Mouse (Mus musculus) c-Kit-negative CD71-positive TER-119-positive erythroid progenitor cells, embryonic 14.5 days (primary cell): ENCODE results near the gene Gng7.
A peak's percentile ranks its signal among the peaks of the same experiment; 100 is the strongest.
"Not testable (repeated sequence)": the region's sequence is repeated elsewhere in the genome, so short reads cannot be mapped to it uniquely, and the experiment has no call there.

ENCODE experiments used
- DNase-seq: peaks from one replicate; pipeline ENCODE4 v3.0.0-alpha.2; 2013; ENCODE audit warnings: low read depth, low spot score

The Gng7 gene

DNA sequence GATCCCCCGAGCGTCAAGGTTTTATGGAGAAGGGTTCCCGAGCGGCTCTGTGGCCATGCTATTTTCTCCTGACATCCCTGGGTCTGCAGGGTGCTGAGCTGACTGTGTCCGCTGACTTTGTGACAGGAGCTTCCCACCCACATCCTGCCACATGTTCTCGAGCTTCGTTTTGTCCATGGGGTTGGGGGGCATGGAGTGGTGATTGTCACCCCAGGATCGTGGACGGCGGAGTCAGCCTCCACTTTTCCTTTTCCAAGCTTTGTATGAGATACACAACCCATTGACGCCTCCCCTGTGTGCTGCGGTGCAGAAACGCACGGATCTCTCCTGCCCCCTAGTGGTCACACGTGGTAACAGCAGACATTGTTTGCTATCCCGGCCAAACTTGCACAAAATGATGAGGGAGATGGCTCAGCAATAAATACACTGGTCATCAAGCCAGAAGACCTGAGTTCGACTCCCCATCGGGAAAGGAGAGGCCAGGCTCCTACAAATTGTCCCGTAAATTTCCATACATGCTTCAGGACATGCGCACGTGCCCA is 19.6 kb downstream of the Gng7 start:
- peak; percentile 40 for DNase-seq

- DNase-seq = no peak
These were observed 20.1 kb downstream of the Gng7 start for GRCm38 (mm10) chr10:80994621-80995020.

DNA sequence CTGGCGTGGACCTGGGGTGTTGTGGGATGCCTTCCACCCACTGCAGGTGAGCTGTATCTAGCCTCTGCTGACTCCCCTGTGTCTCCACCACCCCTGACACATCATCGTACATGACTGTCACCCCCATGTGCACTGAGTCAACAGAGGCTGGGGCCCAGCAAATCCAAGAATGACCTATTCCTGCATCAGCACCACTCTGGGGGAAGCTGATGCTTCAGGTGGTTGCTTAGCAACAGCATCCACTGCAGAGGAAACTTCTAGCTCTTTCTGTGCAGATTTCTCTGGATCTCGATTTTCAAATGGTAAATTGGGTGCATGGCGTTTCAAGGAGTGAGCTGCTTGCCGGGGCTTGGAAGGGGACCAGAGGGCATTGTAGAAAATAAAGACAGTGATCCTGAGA is 21.5 kb downstream of the Gng7 start:
- no peak for DNase-seq

GRCm38 (mm10) chr10:80991945-80992344 is 22.8 kb downstream of the Gng7 start:
- no peak for DNase-seq

- DNase-seq = no peak
These were observed 23.7 kb downstream of the Gng7 start for GRCm38 (mm10) chr10:80991007-80991406.

DNA sequence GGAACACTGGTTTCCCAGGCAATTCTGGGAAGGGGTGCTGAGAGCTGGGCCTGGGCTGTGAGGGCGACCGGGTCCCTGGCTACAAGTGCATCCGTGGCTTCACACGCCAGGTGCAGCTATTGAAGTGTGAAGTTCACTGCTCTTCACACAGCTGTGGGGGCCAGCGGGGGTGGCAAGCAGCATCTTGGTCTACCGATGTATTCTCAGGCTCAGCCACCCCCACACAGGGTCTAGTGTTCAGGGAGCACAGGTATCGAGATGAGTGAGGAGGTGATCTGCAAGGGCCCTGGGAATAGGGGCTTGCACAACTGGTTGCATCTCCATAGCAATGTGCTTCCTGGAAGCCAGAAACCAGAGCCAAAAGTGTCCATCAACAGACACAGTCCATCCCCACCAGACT is 24.3 kb downstream of the Gng7 start:
- no peak for DNase-seq

DNA sequence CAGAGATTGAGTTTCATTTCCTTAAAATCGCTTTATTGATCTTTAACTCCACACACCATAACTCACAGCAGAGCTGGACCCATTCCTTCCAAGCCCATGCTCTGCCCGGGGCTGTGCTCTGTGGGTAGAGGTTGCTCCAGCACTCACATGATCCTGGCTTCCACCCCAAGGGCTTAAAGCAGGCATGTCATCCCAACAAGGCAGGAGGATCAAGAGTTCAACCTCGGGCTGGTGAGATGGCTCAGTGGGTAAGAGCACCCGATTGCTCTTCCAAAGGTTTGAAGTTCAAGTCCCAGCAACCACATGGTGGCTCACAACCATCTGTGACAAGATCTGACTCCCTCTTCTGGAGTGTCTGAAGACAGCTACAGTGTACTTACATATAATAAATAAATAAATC is 24.9 kb downstream of the Gng7 start:
- not testable (repeated sequence) for DNase-seq

DNA sequence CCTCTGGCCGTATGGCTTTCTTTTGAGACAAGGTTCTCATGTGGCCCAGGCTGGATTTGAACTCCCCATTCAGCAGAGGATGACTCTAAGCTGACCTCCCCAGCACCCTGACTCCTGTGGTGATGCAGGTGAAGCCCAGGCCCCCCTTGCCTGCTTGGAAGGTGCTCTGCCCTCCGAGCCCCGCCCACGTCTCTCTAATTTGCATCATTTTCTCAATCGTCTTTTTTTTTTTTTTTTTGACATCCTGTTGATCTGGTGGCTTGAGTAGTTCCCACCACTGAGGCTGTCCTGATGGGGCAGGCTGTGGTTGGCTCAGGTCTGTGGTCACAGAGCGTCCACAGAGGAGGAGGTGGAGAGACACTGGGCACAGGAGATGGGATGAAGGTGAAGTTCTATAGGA is 25.3 kb downstream of the Gng7 start:
- DNase-seq = no peak

- peak; percentile 40 for DNase-seq
These were observed 26.9 kb downstream of the Gng7 start for GRCm38 (mm10) chr10:80987709-80988441.

DNA sequence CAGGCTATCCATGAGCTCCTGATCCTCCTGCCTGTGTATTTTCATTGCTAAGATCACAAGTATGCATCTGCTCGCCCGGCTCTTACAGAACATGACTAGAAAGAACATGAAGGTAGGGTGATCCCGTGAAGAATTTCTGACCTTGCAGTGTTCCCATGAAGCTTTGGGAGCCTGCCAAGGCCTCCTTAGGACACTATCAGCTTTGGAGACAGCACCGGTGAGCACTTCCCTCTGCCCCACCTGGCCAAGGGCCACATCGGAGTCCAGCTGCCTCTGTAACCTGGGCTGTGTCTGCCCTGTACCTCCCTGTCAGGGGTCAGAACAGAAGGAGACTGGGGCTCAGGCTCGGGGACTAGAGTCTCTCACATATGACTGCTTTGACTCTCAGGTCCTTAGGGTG is 28.0 kb downstream of the Gng7 start:
- DNase-seq = no peak

- no peak for DNase-seq
These were observed 28.6 kb downstream of the Gng7 start for GRCm38 (mm10) chr10:80985970-80986701.

DNA sequence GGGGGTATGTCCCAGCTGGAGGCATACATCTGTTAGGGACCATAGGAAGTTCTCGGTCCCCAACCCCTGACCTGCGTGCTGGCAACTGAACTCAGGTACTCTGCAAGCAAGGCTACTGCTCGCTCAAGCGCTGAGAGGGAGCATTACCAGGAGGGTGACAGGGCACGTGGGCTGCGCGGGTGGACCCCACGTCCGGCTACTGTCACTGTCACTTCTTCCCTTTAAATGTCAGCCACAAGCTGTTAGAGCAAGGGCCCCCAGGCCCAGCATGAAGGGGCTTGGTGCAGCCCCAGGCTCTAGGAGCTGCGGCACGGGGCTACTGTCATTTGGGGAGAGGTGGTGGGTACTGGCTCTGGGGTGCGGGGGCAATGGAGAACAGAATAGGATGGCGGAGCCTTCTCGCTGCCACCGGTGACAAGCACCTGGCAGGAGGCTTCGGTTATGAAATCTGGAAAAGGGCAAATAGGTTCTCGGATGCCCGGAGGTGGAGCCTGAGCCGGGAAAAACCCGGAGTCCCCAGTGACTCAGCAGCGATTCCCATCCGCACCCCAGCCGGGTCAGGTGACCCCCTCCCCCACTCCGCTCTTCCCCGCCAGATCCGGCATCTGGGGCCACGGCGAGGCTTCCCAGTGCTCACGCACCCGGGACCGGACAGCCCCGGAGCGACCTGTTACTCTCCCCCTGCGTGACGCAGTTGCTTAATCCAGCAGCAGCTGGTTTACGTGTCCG is 29.3 kb downstream of the Gng7 start:
- no peak for DNase-seq

- no peak for DNase-seq
These were observed 30.5 kb downstream of the Gng7 start for GRCm38 (mm10) chr10:80984223-80984622.

DNA sequence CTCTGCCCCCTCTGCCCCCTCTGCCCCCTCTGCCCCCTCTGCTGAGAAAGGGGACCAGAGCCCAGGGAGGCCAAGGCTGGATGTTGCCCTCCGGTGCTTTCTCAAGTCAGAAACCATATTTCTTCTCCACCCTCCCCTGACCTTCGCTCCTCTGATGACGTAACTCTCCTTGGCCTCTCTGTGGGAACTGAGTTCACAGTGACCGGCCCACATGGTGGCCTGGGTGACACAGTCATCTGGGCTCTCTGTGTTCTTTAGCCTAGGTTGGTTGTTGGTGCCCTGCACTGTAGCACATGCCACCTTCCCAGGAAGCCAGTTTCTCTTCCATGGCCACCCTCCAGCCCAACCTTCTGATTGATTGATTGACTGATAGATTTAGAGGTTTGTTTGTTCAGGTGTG is 32.4 kb downstream of the Gng7 start:
- no peak for DNase-seq

DNA sequence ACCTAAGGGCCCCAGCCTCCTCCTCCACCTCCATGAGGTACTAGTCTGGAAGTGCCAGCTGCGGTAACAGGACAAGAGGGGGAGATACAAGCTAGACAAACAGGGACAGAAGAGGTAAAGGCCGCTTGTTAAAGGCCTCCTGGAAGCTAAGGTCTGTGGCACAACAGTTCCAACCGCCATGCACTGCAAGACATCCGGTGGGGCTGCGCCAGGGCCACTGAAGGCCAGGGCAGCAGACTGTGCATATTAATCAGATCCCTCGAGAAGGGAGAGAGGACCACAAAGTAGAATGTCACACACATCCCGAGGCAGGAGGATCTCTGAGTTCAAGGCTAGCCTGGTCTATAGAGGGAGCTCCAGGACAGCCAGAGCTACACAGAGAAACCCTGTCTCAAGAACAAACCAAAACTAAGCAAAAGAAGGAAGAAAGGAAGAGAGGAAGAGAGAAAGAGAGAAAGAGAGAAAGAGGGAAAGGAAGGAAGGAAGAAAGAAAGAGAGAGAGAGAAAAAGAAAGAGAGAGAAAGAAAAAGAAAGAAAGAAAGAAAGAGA is 33.1 kb downstream of the Gng7 start:
- no peak for DNase-seq

DNA sequence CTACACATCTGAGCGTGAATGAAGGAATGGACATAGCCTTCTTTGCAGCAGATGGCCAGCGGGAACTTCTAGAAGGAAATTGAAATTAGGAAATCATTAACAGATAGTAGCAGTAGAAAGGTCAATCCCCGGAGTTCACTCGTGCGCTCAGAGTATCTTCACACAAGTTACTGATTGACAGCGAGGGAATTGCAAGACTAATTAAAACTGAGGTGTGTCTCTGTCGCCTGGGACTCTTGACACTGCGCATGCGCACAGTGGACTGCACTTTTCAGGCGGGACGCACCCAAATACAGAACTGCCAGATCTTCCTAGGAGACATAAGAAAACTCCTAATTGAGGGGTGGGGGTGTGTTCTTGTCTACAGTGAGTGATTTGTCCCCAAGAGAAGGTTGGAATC is 39.3 kb downstream of the Gng7 start:
- DNase-seq = no peak

DNA sequence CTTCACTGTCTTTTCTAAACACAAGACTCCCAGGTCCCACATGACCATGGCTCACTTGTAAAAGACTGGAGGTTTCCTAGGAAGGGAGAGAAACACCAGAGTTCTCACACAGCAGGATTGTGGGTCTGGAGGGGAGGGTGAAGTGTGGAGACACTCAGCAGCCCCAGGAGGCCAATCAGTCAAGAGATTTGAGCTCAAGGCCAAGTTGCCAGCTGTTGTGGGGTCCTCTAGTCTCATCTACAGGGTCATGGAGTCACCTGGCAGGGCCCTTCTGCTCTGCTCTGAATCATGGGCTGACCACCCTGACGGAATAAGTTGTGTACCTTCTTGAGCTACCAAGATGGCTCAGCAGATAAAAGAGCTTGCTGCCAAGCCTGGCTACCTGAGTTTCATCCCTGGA is 41.0 kb downstream of the Gng7 start:
- no peak for DNase-seq

- DNase-seq = no peak
These were observed 42.4 kb downstream of the Gng7 start for GRCm38 (mm10) chr10:80972071-80972987.

DNA sequence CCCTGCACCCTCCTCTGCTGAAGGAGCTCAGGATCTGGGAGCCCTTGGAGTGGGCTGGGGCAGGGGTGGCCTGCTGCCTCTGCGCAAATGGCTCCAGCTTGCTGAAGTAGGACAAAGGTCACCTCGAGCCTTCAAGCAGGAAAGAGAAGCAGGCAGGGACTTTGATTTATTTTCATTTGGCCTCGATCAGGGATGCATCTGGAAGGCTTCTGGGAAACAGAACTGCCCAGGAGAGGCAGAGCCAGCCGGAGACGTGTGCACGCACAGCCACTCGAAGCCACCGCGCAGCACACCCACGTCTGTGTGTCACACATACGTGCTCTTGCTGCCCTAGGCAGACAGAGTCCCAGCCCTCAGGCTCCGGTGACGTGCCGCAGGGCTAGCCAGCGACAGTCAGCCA is 43.2 kb downstream of the Gng7 start:
- DNase-seq = no peak

DNA sequence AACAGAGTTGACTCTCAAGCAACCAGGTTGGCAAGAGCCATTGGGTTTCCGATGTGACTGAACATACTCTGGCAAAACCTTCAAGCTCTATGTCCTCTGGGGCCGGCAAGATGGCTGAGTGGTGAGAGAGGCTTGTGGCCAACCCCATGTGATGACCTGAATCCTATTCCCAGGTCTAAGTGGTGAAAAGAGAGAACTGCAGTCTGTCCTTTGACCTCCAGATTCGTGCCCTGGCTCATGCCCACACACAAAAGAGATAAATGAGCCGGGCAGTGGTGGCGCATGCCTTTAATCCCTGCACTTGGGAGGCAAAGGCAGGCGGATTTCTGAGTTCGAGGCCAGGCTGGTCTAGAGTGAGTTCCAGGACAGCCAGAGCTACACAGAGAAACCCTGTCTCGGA is 44.6 kb downstream of the Gng7 start:
- no peak for DNase-seq

DNA sequence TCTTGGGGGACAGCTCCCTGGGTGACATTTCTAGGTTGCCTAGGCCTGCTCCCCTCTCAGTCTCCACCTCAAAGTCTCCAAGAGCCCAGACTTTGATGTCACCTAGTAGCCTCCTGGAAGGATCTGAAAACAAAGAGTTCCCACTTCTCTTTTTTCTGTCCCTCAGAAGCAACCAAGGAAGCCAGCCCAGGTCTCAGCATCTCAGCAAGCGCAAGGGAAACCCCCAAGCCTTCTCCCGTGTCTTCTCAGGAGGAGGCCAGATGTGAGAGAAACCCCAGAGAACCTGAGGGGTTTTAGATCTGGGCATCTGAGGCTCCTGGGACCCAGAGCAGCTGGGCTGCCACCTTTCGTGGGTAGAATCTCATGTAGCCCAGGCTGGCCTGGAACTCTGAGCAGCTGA is 45.4 kb downstream of the Gng7 start:
- DNase-seq = no peak
